Mouse (Mus musculus): Measurements from ENCODE around the gene Tomm40. TPM values are rescaled to one million over a fixed set of nuclear protein-coding genes. Genes with fewer than 3 reads are reported as not detected.

Gene Tomm40
- total RNA-seq, 1 experiment, result 342 TPM

DNA sequence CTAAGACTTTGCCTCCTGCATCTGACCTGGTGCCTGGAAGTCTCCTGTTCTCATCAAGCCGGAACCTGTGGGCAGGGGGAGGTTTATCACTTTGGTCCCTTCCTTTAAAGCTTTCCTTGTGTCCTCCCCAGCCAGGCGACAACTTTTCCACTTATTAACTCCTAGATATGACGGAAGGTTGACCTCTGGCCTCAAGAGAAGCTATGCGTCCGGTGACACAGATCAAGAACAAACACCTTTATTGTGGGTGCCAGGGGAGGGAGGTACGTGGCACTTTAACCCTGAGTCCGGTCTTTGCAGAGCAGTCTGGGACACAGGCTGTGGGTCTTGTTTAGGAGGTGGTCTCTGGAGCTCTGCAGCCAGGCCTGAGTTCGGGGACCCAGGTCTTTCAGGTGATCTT, 37.4 kb downstream of the Tomm40 start, which contains the start of gene Apoc2:
TSS of gene Apoc2 (minus strand) at position 70 of the 400 bp plus-strand sequence.
- in situ Hi-C loops (cut with MboI; ENCODE audit: low sequenced_read_pairs in 2 of 2, unreplicated experiment in 2 of 2), result no loop called here
- Histone ChIP-seq H3K4me1 (ENCODE audit: control insufficient read depth in 2 of 2, insufficient read depth in 2 of 2, low read length in 2 of 2, poor library complexity in 1 of 2) (peaks cover 0 to 17% of the 10 kb centered on the region in 2 experiments; a peak in 3 of 4 replicates), H3K27ac (ENCODE audit: insufficient read depth, low read depth, low read length, poor library complexity, severe bottlenecking) (no peak within 1 kb of the TSS), H3K36me3 (ENCODE audit: control insufficient read depth, insufficient read depth, low read length, poor library complexity, severe bottlenecking) (no peaks in the 10 kb centered on the region), H3K4me3 (ENCODE audit: insufficient read depth in 1 of 2, low read depth in 1 of 2, low read length in 2 of 2, poor library complexity in 1 of 2, severe bottlenecking in 1 of 2) (no peak within 1 kb of the TSS), H3K9me3 (ENCODE audit: control insufficient read depth, insufficient read depth, low read depth, low read length) (no peaks in the 10 kb centered on the region), H3K9ac (ENCODE audit: insufficient read depth, low read depth, low read length, poor library complexity, severe bottlenecking) (no peak within 1 kb of the TSS)
- DNase-seq (ENCODE audit: low read depth, low spot score), result no peak
- TF ChIP-seq ZC3H11A (IDR thresholded peaks at IDR 0.05; ENCODE audit: borderline replicate concordance, low read depth, low read length) (no peak), CHD2 (IDR thresholded peaks at IDR 0.05; ENCODE audit: low read depth, low read length) (no peak), HCFC1 (IDR thresholded peaks at IDR 0.05; ENCODE audit: borderline replicate concordance, insufficient read depth, low read length) (no peak), ZNF384 (IDR thresholded peaks at IDR 0.05; ENCODE audit: low read depth, low read length) (no peak), MAFK (IDR thresholded peaks at IDR 0.05; ENCODE audit: insufficient read depth, low read depth, low read length) (no peak)

DNA sequence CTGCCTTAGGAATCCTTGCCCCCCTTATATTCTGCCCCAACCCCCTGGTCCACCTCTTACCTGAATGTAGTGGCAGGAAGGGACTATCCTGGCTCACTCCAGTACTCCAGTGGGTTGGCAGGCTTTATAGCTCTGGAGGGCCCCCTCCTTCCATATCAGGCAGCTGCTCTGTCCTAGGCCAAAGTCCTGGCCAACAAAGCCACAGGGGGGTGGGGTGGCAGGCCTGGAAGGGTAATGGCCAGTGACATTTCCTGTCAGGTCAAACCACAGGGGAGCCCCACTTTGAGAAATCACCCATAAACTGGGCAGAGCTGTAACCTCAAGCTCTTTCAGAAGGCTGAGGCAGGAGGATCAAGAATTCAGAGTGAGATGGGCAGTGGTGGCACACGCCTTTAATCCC, 38.6 kb downstream of the Tomm40 start:
- Histone ChIP-seq H3K36me3 (ENCODE audit: control insufficient read depth, insufficient read depth, low read length, poor library complexity, severe bottlenecking) (no peaks in the 10 kb centered on the region), H3K27ac (ENCODE audit: insufficient read depth, low read depth, low read length, poor library complexity, severe bottlenecking) (no peak overlapping the region), H3K4me3 (ENCODE audit: insufficient read depth in 1 of 2, low read depth in 1 of 2, low read length in 2 of 2, poor library complexity in 1 of 2, severe bottlenecking in 1 of 2) (no peak overlapping the region), H3K9ac (ENCODE audit: insufficient read depth, low read depth, low read length, poor library complexity, severe bottlenecking) (no peak overlapping the region), H3K4me1 (ENCODE audit: control insufficient read depth in 2 of 2, insufficient read depth in 2 of 2, low read length in 2 of 2, poor library complexity in 1 of 2) (peaks cover 0 to 15% of the 10 kb centered on the region in 2 experiments; a peak in 2 of 4 replicates), H3K9me3 (ENCODE audit: control insufficient read depth, insufficient read depth, low read depth, low read length) (no peaks in the 10 kb centered on the region)
- no peak for TF ChIP-seq HCFC1 (IDR thresholded peaks at IDR 0.05; ENCODE audit: borderline replicate concordance, insufficient read depth, low read length)
- no peak for TF ChIP-seq MAFK (IDR thresholded peaks at IDR 0.05; ENCODE audit: insufficient read depth, low read depth, low read length)
- TF ChIP-seq CHD2 (IDR thresholded peaks at IDR 0.05; ENCODE audit: low read depth, low read length), result no peak
- no peak for TF ChIP-seq ZC3H11A (IDR thresholded peaks at IDR 0.05; ENCODE audit: borderline replicate concordance, low read depth, low read length)
- TF ChIP-seq ZNF384 (IDR thresholded peaks at IDR 0.05; ENCODE audit: low read depth, low read length), result no peak
- no peak for DNase-seq (ENCODE audit: low read depth, low spot score)
- in situ Hi-C loops (cut with MboI; ENCODE audit: low sequenced_read_pairs in 2 of 2, unreplicated experiment in 2 of 2), result no loop called here

DNA sequence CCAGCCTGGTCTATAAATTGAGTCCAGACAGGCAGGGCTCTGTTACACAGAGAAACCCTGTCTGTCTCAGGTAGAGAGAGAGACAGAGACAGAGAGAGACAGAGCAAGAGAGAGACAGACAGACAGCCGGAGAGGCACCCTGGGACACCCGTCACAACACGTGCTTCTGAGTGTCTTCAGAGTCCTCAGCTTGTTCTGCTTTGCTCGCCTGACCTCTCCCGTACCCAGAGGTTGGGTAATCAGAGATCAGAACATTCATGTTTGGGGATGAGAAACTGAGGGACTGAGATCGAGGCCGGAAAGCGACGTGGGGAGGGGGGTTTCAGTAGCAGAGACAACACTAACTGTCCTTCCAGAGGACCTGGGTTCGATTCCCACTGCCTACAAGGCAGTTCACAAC, 39.4 kb downstream of the Tomm40 start:
- H3K9me3 ChIP-seq (ENCODE audit: control insufficient read depth, insufficient read depth, low read depth, low read length), result no peaks in the 10 kb centered on the region
- no peak overlapping the region for H3K4me3 ChIP-seq (ENCODE audit: insufficient read depth in 1 of 2, low read depth in 1 of 2, low read length in 2 of 2, poor library complexity in 1 of 2, severe bottlenecking in 1 of 2)
- in situ Hi-C loops (cut with MboI; ENCODE audit: low sequenced_read_pairs in 2 of 2, unreplicated experiment in 2 of 2), result no loop called here
- no peak overlapping the region for H3K27ac ChIP-seq (ENCODE audit: insufficient read depth, low read depth, low read length, poor library complexity, severe bottlenecking)
- no peaks in the 10 kb centered on the region for H3K36me3 ChIP-seq (ENCODE audit: control insufficient read depth, insufficient read depth, low read length, poor library complexity, severe bottlenecking)
- peaks cover 0 to 10% of the 10 kb centered on the region in 2 experiments; a peak in 2 of 4 replicates for H3K4me1 ChIP-seq (ENCODE audit: control insufficient read depth in 2 of 2, insufficient read depth in 2 of 2, low read length in 2 of 2, poor library complexity in 1 of 2)
- no peak overlapping the region for H3K9ac ChIP-seq (ENCODE audit: insufficient read depth, low read depth, low read length, poor library complexity, severe bottlenecking)
- DNase-seq (ENCODE audit: low read depth, low spot score), result no peak
- TF ChIP-seq ZC3H11A (IDR thresholded peaks at IDR 0.05; ENCODE audit: borderline replicate concordance, low read depth, low read length) (no peak), CHD2 (IDR thresholded peaks at IDR 0.05; ENCODE audit: low read depth, low read length) (no peak), HCFC1 (IDR thresholded peaks at IDR 0.05; ENCODE audit: borderline replicate concordance, insufficient read depth, low read length) (no peak), ZNF384 (IDR thresholded peaks at IDR 0.05; ENCODE audit: low read depth, low read length) (no peak), MAFK (IDR thresholded peaks at IDR 0.05; ENCODE audit: insufficient read depth, low read depth, low read length) (no peak)

DNA sequence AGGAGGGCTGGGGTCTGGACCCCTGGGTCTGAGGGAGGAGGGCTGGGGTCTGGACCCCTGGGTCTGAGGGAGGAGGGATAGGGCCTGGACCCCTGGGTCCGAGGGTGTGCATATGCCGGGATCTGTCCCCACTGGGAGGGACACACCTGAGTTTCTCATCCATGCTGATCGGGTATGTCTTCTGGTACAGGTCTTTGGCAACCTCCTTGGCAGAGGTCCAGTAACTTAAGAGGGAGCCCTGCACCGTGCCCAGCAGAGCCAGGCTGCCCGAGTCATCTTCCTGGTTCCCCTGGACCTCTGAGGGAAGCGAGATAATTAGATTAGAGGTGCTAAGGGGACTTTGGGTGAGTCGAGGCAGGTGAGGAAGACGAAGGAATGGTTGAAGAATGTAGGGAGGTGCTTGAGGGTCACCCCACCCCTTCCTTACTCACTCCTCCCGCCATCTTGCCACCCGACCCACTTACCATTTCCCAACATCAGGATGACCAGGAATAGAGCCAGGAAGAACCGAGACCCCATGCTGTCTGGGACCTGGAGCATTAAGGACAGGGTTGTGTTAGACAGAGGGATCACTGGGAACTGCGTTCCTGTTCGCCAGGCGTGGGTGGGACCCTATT, 42.0 kb downstream of the Tomm40 start:
- Histone ChIP-seq H3K4me3 (ENCODE audit: insufficient read depth in 1 of 2, low read depth in 1 of 2, low read length in 2 of 2, poor library complexity in 1 of 2, severe bottlenecking in 1 of 2) (no peak overlapping the region), H3K9ac (ENCODE audit: insufficient read depth, low read depth, low read length, poor library complexity, severe bottlenecking) (no peak overlapping the region), H3K4me1 (ENCODE audit: control insufficient read depth in 2 of 2, insufficient read depth in 2 of 2, low read length in 2 of 2, poor library complexity in 1 of 2) (peaks cover 1 to 12% of the 10 kb centered on the region in 2 experiments; a peak in 3 of 4 replicates), H3K9me3 (ENCODE audit: control insufficient read depth, insufficient read depth, low read depth, low read length) (no peaks in the 10 kb centered on the region), H3K27ac (ENCODE audit: insufficient read depth, low read depth, low read length, poor library complexity, severe bottlenecking) (no peak overlapping the region), H3K36me3 (ENCODE audit: control insufficient read depth, insufficient read depth, low read length, poor library complexity, severe bottlenecking) (no peaks in the 10 kb centered on the region)
- DNase-seq (ENCODE audit: low read depth, low spot score), result no peak
- in situ Hi-C loops (cut with MboI; ENCODE audit: low sequenced_read_pairs in 2 of 2, unreplicated experiment in 2 of 2), result no loop called here
- TF ChIP-seq ZC3H11A (IDR thresholded peaks at IDR 0.05; ENCODE audit: borderline replicate concordance, low read depth, low read length) (no peak), ZNF384 (IDR thresholded peaks at IDR 0.05; ENCODE audit: low read depth, low read length) (no peak), CHD2 (IDR thresholded peaks at IDR 0.05; ENCODE audit: low read depth, low read length) (no peak), MAFK (IDR thresholded peaks at IDR 0.05; ENCODE audit: insufficient read depth, low read depth, low read length) (no peak), HCFC1 (IDR thresholded peaks at IDR 0.05; ENCODE audit: borderline replicate concordance, insufficient read depth, low read length) (no peak)
